Mouse (Mus musculus) liver, embryonic 14.5 days (tissue): ENCODE measurements around the gene Phf3. TPM values are rescaled to one million over a fixed set of nuclear protein-coding genes. Genes with fewer than 3 reads are reported as not detected.

ENCODE experiments used
- ATAC-seq: fragments of 200-750 bp; cut with Nextera tagmentation; 2 replicates; pipeline ENCODE4 v1.8.0; 2017; ENCODE audit warnings: moderate number of reproducible peaks, mild to moderate bottlenecking, moderate library complexity; ENCODE audit not compliant: insufficient read depth
- DNase-seq, 3 experiments: peaks; one replicate each; pipeline ENCODE4 v3.0.0-alpha.2; 2012 to 2013; ENCODE audit warnings: low read depth in 3 of 3, low spot score in 3 of 3
- H3K27ac ChIP-seq: fragments of 300-500 bp; sonication (generic); 2 replicates; pipeline ENCODE4 v1.5.1; 2014; ENCODE audit warnings: moderate library complexity, mild to moderate bottlenecking, control low read depth, inconsistent platforms
- H3K27me3 ChIP-seq: fragments of 300-500 bp; sonication (generic); 2 replicates; pipeline ENCODE4 v1.6.1; 2014; ENCODE audit warnings: mild to moderate bottlenecking, low read length, moderate library complexity; ENCODE audit not compliant: control insufficient read depth, insufficient read depth
- H3K36me3 ChIP-seq: fragments of 300-500 bp; sonication (generic); replicated peaks from 2 replicates; pipeline ENCODE4 v1.6.1; 2014; ENCODE audit warnings: low read depth; ENCODE audit not compliant: control insufficient read depth, insufficient read depth
- H3K4me1 ChIP-seq, 2 experiments: fragments of 200-500 bp in 1 of 2; fragments of 300-500 bp in 1 of 2; sonication (generic) in 1 of 2; replicated peaks; 2 replicates each; pipeline ENCODE4 v1.6.1; 2012 to 2014; ENCODE audit warnings: antibody characterized with exemption in 1 of 2, inconsistent platforms in 1 of 2, low read length in 1 of 2; ENCODE audit not compliant: control insufficient read depth in 2 of 2, insufficient read depth in 2 of 2
- H3K4me2 ChIP-seq: fragments of 300-500 bp; sonication (generic); 2 replicates; pipeline ENCODE4 v1.6.1; 2014; ENCODE audit warnings: low read depth, mild to moderate bottlenecking, control low read depth, moderate library complexity
- H3K4me3 ChIP-seq, 2 experiments: fragments of 200-500 bp in 1 of 2; fragments of 300-500 bp in 1 of 2; sonication (generic) in 1 of 2; 2 replicates each; pipeline ENCODE4 v1.5.1; 2012 to 2014; ENCODE audit warnings: low read depth in 2 of 2, low read length in 2 of 2, mild to moderate bottlenecking in 2 of 2, control low read depth in 1 of 2, inconsistent platforms in 1 of 2, moderate library complexity in 1 of 2; ENCODE audit not compliant: insufficient read depth in 1 of 2
- H3K9ac ChIP-seq: fragments of 300-500 bp; sonication (generic); replicated peaks from 2 replicates; pipeline ENCODE4 v1.6.1; 2014; ENCODE audit warnings: mild to moderate bottlenecking, control low read depth, moderate library complexity
- H3K9me3 ChIP-seq: fragments of 300-500 bp; sonication (generic); 2 replicates; pipeline ENCODE4 v1.6.1; 2016; ENCODE audit warnings: low read length, mixed read lengths; ENCODE audit not compliant: control insufficient read depth
- CTCF ChIP-seq: IDR thresholded peaks from 2 replicates; pipeline ENCODE4 v1.5.1; 2016; ENCODE audit warnings: antibody characterized with exemption, low read depth, control low read depth
- EP300 ChIP-seq: IDR thresholded peaks from 2 replicates; pipeline ENCODE4 v1.6.1; 2016; ENCODE audit warnings: antibody characterized with exemption, low read depth
- WGBS: fragments of 180-500 bp; shearing (Covaris S2); extraction: QIAGEN DNeasy Blood & Tissue Kit; methylation state at CpG from one replicate; pipeline ENCODE4 v1.1.7; 2014; ENCODE audit not compliant: insufficient replicate concordance; 5-methylcytosine and 5-hydroxymethylcytosine counted together
- polyA plus RNA-seq, 2 experiments: library from polyadenylated mRNA; depleted of rRNA in 1 of 2; stranded (reverse) in 1 of 2; unstranded in 1 of 2; fragments of >200 nt; fragmentation: Nextera tagmentation in 1 of 2; extraction: Ambion mirVana in 1 of 2; gene quantifications; 2 replicates each; pipeline versions ENCODE4 v1.2.1 to v1.2.3; 2012 to 2014

Phf3 gene
- polyA plus RNA-seq, 2 experiments = 13.6 to 15.8 TPM

GRCm38 (mm10) chr1:30851920-30852319, 21.8 kb downstream of the Phf3 start:
- WGBS = 78% methylated on average over 3 of the region's 3 CpGs
- ATAC-seq = no peak

GRCm38 (mm10) chr1:30850906-30851305, 22.8 kb downstream of the Phf3 start:
- Histone ChIP-seq H3K9ac (no peak overlapping the region), H3K4me1 (no peaks in the 10 kb centered on the region), H3K9me3 (no peaks in the 10 kb centered on the region), H3K4me2 (no peak overlapping the region), H3K36me3 (no peaks in the 10 kb centered on the region), H3K4me3 (no peak overlapping the region), H3K27me3 (no peaks in the 10 kb centered on the region), H3K27ac (no peak overlapping the region)
- no peak for ATAC-seq
- WGBS = 66% methylated on average over 2 of the region's 2 CpGs
- TF ChIP-seq CTCF (no peak), EP300 (no peak)
- DNase-seq = no peak

More at GRCm38 (mm10) chr1:30851920-30852319, 21.8 kb downstream of the Phf3 start:
- H3K4me1 ChIP-seq = no peaks in the 10 kb centered on the region
- no peak overlapping the region for H3K4me2 ChIP-seq
- H3K4me3 ChIP-seq = no peak overlapping the region
- no peak for DNase-seq
- H3K36me3 ChIP-seq = no peaks in the 10 kb centered on the region
- no peak overlapping the region for H3K27ac ChIP-seq
- no peaks in the 10 kb centered on the region for H3K9me3 ChIP-seq
- no peak overlapping the region for H3K9ac ChIP-seq
- TF ChIP-seq EP300 (no peak), CTCF (no peak)
- H3K27me3 ChIP-seq = no peaks in the 10 kb centered on the region

- ATAC-seq = no peak
Measured at GRCm38 (mm10) chr1:30849955-30850354, 23.8 kb downstream of the Phf3 start.

DNA sequence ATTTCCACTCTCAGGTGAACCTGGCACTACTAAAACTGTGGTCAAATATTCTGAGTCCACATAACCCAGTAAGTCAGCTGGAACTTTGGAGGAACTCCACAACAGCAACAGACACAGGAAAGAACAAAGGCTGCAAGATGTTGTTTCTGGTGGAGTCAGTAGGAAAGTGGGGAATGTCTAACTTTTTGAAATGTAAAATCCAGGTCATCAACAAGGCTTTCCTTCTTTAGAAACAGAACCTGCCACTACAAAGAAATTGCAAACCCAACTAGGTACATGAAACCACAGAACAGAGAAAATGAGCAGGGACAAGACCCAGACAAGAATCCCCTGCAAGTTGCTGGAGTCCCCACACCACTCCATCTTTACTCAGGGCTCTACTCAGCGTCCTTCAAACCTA, 26.0 kb downstream of the Phf3 start:
- Histone ChIP-seq H3K4me3 (no peak overlapping the region), H3K27ac (no peak overlapping the region), H3K36me3 (no peaks in the 10 kb centered on the region), H3K27me3 (no peaks in the 10 kb centered on the region), H3K9me3 (no peaks in the 10 kb centered on the region), H3K9ac (no peak overlapping the region), H3K4me1 (no peaks in the 10 kb centered on the region), H3K4me2 (no peak overlapping the region)
- DNase-seq (no peak), ATAC-seq (no peak)
- no peak for TF ChIP-seq CTCF
- TF ChIP-seq EP300 = no peak
- 48% methylated on average over 1 of the region's 1 CpGs for WGBS

More at GRCm38 (mm10) chr1:30849955-30850354, 23.8 kb downstream of the Phf3 start:
- TF ChIP-seq EP300 = no peak
- no peaks in the 10 kb centered on the region for H3K27me3 ChIP-seq
- no peak overlapping the region for H3K9ac ChIP-seq
- H3K4me3 ChIP-seq = no peak overlapping the region
- no peak overlapping the region for H3K27ac ChIP-seq
- DNase-seq = no peak
- no peak overlapping the region for H3K4me2 ChIP-seq
- H3K4me1 ChIP-seq = no peaks in the 10 kb centered on the region
- H3K36me3 ChIP-seq = no peaks in the 10 kb centered on the region
- H3K9me3 ChIP-seq = no peaks in the 10 kb centered on the region
- WGBS = 52% methylated on average over 3 of the region's 3 CpGs

GRCm38 (mm10) chr1:30839662-30840061, 34.1 kb downstream of the Phf3 start:
- 72% methylated on average over 3 of the region's 3 CpGs for WGBS
- Histone ChIP-seq H3K4me2 (no peak overlapping the region), H3K9ac (no peak overlapping the region), H3K36me3 (0 out of 2 replicates have a peak, but pooled peaks cover 3% of the 10 kb centered on the region), H3K4me1 (peaks cover 0 to 1% of the 10 kb centered on the region in 2 experiments; a peak in 1 of 4 replicates), H3K27ac (no peak overlapping the region), H3K4me3 (no peak overlapping the region), H3K27me3 (no peaks in the 10 kb centered on the region), H3K9me3 (no peaks in the 10 kb centered on the region)
- no peak for ATAC-seq
- TF ChIP-seq CTCF (no peak), EP300 (no peak)
- no peak for DNase-seq
